Mouse (Mus musculus) kidney, embryonic 14.5 days (tissue): Measurements from ENCODE around the gene Ccdc89. TPM values are rescaled to one million over a fixed set of nuclear protein-coding genes. Genes with fewer than 3 reads are reported as not detected.

Experiments
- ATAC-seq: fragments of 200-750 bp; cut with Nextera tagmentation; 2 replicates; pipeline ENCODE4 v1.8.0; 2017; ENCODE audit warnings: moderate number of reproducible peaks, mild to moderate bottlenecking, moderate TSS enrichment, moderate library complexity; ENCODE audit not compliant: low FRiP score, low TSS enrichment
- H3K27ac ChIP-seq: fragments of 300-500 bp; sonication (generic); 2 replicates; pipeline ENCODE4 v1.5.1; 2014; ENCODE audit warnings: low read depth, mild to moderate bottlenecking, low read length, moderate library complexity, mixed read lengths
- H3K27me3 ChIP-seq: fragments of 300-500 bp; sonication (generic); 2 replicates; pipeline ENCODE4 v1.6.1; 2014; ENCODE audit warnings: mild to moderate bottlenecking, low read length; ENCODE audit not compliant: control insufficient read depth, insufficient read depth
- H3K36me3 ChIP-seq: fragments of 300-500 bp; sonication (generic); 2 replicates; pipeline ENCODE4 v1.6.1; 2014; ENCODE audit warnings: low read length, mixed read lengths; ENCODE audit not compliant: control insufficient read depth, insufficient read depth
- H3K4me1 ChIP-seq: fragments of 300-500 bp; sonication (generic); 2 replicates; pipeline ENCODE4 v1.6.1; 2014; ENCODE audit warnings: low read length, mixed read lengths; ENCODE audit not compliant: control insufficient read depth, insufficient read depth
- H3K4me2 ChIP-seq: fragments of 300-500 bp; sonication (generic); replicated peaks from 2 replicates; pipeline ENCODE4 v1.6.1; 2014; ENCODE audit warnings: low read depth, mild to moderate bottlenecking, low read length
- H3K4me3 ChIP-seq: fragments of 300-500 bp; sonication (generic); 2 replicates; pipeline ENCODE4 v1.5.1; 2014; ENCODE audit warnings: mild to moderate bottlenecking, low read length
- H3K9ac ChIP-seq: fragments of 300-500 bp; sonication (generic); 2 replicates; pipeline ENCODE4 v1.6.1; 2014; ENCODE audit warnings: low read depth, mild to moderate bottlenecking, low read length, moderate library complexity
- H3K9me3 ChIP-seq: fragments of 300-500 bp; sonication (generic); 2 replicates; pipeline ENCODE4 v1.6.1; 2016; ENCODE audit warnings: low read length; ENCODE audit not compliant: control insufficient read depth
- WGBS: fragments of 180-500 bp; shearing (Covaris S2); extraction: QIAGEN DNeasy Blood & Tissue Kit; methylation state at CpG from one replicate; pipeline ENCODE4 v1.1.7; 2014; 5-methylcytosine and 5-hydroxymethylcytosine counted together
- polyA plus RNA-seq: library from polyadenylated mRNA; unstranded; fragments of >200 nt; fragmentation: Nextera tagmentation; extraction: Ambion mirVana; gene quantifications from 2 replicates; pipeline ENCODE4 v1.2.1, GENCODE M21; 2014

Ccdc89 gene
- 1.8 and 2.4 TPM in 2 replicates for polyA plus RNA-seq

DNA sequence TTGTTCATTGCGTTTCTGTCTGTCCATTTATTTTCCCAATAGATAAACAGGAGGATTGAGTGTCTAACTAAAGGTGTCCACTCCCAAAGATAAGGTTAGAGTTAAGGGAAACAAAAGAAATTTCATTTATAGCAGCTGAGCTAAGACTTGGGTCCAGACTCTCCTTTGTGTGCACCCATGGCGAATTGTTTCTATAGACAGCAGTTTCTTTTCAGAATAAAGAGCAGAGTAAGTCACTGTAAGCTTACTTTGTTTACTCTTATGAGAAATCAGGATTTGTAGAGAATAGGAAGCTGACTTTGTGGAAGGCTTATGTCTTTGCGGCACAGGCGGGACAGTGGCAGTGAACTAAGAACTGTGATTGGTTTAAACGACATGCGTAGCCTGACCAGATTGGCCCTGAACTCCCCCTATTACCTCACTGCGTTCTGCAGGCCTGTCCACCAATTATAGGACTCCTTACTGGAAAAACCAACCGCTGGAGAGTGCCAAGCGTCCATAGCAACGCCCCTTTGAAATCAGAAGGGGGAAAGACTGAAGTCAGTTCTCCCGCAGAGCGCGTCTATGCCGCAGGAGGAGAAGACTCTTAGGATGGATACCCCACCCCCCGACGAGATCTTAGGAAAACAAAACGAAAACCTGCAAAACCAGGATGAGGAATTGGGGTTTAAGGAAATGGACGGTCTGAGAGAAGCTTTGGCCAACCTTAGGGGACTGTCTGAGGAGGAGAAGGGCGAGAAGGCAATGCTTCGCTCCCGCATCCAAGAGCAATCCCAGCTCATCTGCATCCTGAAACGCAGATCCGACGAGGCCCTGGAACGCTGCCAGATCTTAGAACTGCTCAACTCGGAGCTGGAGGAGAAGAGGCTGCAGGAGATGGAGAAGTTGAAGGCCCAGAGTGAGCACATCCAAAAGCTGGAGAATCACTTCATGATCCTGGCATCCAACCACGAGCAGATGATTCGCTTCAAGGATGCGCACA is at the start of gene Ccdc89:
Gene Ccdc89 (plus strand): TSS at position 558 of the 982 bp plus-strand sequence.
- WGBS, result 21% methylated on average over 29 of the region's 29 CpGs
- Histone ChIP-seq H3K9me3 (no peaks in the 10 kb centered on the region), H3K27me3 (no peaks in the 10 kb centered on the region), H3K9ac (peak within 1 kb of the TSS; percentile 38), H3K36me3 (no peaks in the 10 kb centered on the region), H3K4me2 (peak within 1 kb of the TSS; percentile 40), H3K27ac (no peak within 1 kb of the TSS), H3K4me3 (peak within 1 kb of the TSS; percentile 35), H3K4me1 (no peaks in the 10 kb centered on the region)
- peak; percentile 100 for ATAC-seq

DNA sequence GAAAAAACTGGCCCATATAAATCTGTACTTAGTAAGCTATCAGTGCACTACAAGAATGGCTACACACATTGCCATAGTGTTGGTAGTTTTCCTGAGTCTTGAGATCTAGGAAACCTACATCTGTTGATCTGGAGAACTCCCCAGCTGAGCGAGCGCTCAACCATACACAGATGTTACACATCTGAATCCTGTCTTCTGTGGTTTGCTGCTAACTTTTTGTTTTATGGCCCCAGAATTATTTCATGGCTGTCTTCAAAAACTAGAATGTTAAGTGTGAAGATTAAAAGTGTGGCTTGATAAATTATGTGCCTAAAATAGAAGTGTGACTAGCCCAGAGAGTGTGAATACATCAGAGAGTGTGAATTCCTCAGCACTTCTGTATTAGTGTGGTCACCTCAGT is 42.0 kb upstream of the Ccdc89 start:
- no peaks in the 10 kb centered on the region for H3K9me3 ChIP-seq
- H3K4me3 ChIP-seq, result no peak overlapping the region
- no peaks in the 10 kb centered on the region for H3K36me3 ChIP-seq
- H3K4me2 ChIP-seq, result no peak overlapping the region
- WGBS, result 75% methylated on average over 2 of the region's 2 CpGs
- no peak overlapping the region for H3K9ac ChIP-seq
- no peaks in the 10 kb centered on the region for H3K27me3 ChIP-seq
- no peaks in the 10 kb centered on the region; the same call in 1 of the 2 replicates for H3K4me1 ChIP-seq
- H3K27ac ChIP-seq, result no peak overlapping the region
- ATAC-seq, result no peak

GRCm38 (mm10) chr7:90386885-90387459 is 39.4 kb upstream of the Ccdc89 start:
- H3K4me1 ChIP-seq, result no peaks in the 10 kb centered on the region; the same call in 1 of the 2 replicates
- 19% methylated on average over 8 of the region's 8 CpGs for WGBS
- H3K36me3 ChIP-seq, result no peaks in the 10 kb centered on the region
- no peak overlapping the region for H3K4me2 ChIP-seq
- no peak overlapping the region for H3K27ac ChIP-seq
- no peak for ATAC-seq
- no peak overlapping the region for H3K4me3 ChIP-seq
- H3K9ac ChIP-seq, result no peak overlapping the region
- no peaks in the 10 kb centered on the region for H3K9me3 ChIP-seq
- H3K27me3 ChIP-seq, result no peaks in the 10 kb centered on the region

GRCm38 (mm10) chr7:90389765-90390164 is 36.6 kb upstream of the Ccdc89 start:
- H3K9me3 ChIP-seq, result no peaks in the 10 kb centered on the region
- H3K4me3 ChIP-seq, result no peak overlapping the region
- H3K4me1 ChIP-seq, result no peaks in the 10 kb centered on the region; the same call in 1 of the 2 replicates
- no peak overlapping the region for H3K9ac ChIP-seq
- no peak for ATAC-seq
- H3K4me2 ChIP-seq, result no peak overlapping the region
- no peak overlapping the region for H3K27ac ChIP-seq
- H3K27me3 ChIP-seq, result no peaks in the 10 kb centered on the region
- no peaks in the 10 kb centered on the region for H3K36me3 ChIP-seq
- WGBS, result 58% methylated on average over 3 of the region's 3 CpGs

DNA sequence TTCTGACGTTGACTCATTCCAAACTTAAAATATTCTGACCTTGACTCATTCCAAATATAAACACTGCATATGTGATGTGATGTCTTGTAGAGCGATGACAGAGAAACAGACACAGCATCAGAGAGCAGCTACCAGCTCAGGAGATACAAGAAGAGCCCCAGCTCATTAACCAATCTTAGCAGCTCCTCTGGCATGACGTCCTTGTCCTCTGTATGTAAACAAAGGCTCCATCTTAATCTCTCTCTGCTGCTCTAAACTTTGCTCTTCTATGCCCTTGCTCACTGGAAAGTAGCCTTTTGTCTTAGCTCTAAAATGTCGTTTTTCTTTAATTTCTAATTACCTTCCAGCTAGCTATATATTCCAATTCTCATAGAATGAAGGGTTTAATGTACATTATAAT is 31.3 kb upstream of the Ccdc89 start:
- no peak overlapping the region for H3K27ac ChIP-seq
- no peak overlapping the region for H3K9ac ChIP-seq
- no peaks in the 10 kb centered on the region for H3K4me1 ChIP-seq
- ATAC-seq, result no peak
- no peak overlapping the region for H3K4me3 ChIP-seq
- H3K27me3 ChIP-seq, result no peaks in the 10 kb centered on the region
- no peaks in the 10 kb centered on the region for H3K9me3 ChIP-seq
- H3K36me3 ChIP-seq, result no peaks in the 10 kb centered on the region
- WGBS, result 55% methylated on average over 4 of the region's 4 CpGs
- no peak overlapping the region for H3K4me2 ChIP-seq

GRCm38 (mm10) chr7:90395928-90396327 is 30.4 kb upstream of the Ccdc89 start:
- no peak overlapping the region for H3K4me2 ChIP-seq
- ATAC-seq, result no peak
- no peaks in the 10 kb centered on the region for H3K9me3 ChIP-seq
- no peak overlapping the region for H3K4me3 ChIP-seq
- no peaks in the 10 kb centered on the region for H3K4me1 ChIP-seq
- 69% methylated on average over 5 of the region's 5 CpGs for WGBS
- no peaks in the 10 kb centered on the region for H3K27me3 ChIP-seq
- H3K27ac ChIP-seq, result no peak overlapping the region
- no peak overlapping the region for H3K9ac ChIP-seq
- H3K36me3 ChIP-seq, result no peaks in the 10 kb centered on the region

DNA sequence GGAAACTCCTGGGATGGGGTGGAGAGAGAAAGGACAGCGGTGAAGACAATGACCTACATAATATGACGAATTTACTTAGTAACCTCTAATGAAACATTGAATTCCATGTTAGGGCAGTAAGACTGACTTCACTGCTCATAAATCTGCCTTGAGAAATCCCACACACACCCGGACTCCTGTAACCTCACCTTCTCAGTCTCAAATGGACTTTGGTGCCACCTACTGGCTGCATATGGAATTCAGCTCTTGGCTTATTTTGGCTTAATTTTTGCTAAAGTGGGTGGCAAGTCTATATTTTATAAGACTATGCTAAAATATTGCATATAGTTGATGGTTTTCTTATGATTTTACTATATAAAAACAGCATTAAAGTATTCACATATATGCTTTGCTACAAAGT is 16.4 kb upstream of the Ccdc89 start:
- H3K9me3 ChIP-seq, result no peaks in the 10 kb centered on the region
- 43% methylated on average over 3 of the region's 3 CpGs for WGBS
- H3K36me3 ChIP-seq, result no peaks in the 10 kb centered on the region
- H3K4me1 ChIP-seq, result no peaks in the 10 kb centered on the region
- no peaks in the 10 kb centered on the region for H3K27me3 ChIP-seq
- H3K4me3 ChIP-seq, result no peak overlapping the region
- H3K4me2 ChIP-seq, result no peak overlapping the region
- no peak overlapping the region for H3K27ac ChIP-seq
- no peak overlapping the region for H3K9ac ChIP-seq
- ATAC-seq, result no peak

GRCm38 (mm10) chr7:90427006-90427405 is 629 bp downstream of the Ccdc89 start:
- Histone ChIP-seq H3K4me1 (no peaks in the 10 kb centered on the region), H3K4me2 (peak overlapping the region; percentile 40), H3K27ac (no peak overlapping the region), H3K27me3 (no peaks in the 10 kb centered on the region), H3K9ac (peak overlapping the region; percentile 38), H3K9me3 (no peaks in the 10 kb centered on the region), H3K36me3 (no peaks in the 10 kb centered on the region), H3K4me3 (peak overlapping the region; percentile 35; the same call in 1 of the 2 replicates)
- 66% methylated on average over 9 of the region's 9 CpGs for whole genome bisulfite sequencing
- ATAC-seq, result no peak

- Histone ChIP-seq H3K4me2 (no peak overlapping the region), H3K36me3 (no peaks in the 10 kb centered on the region), H3K9me3 (no peaks in the 10 kb centered on the region)
Measured at GRCm38 (mm10) chr7:90432221-90432620, 5.8 kb downstream of the Ccdc89 start.

More at GRCm38 (mm10) chr7:90432221-90432620, 5.8 kb downstream of the Ccdc89 start:
- no peak overlapping the region for H3K4me3 ChIP-seq
- H3K4me1 ChIP-seq, result no peaks in the 10 kb centered on the region
- H3K9ac ChIP-seq, result no peak overlapping the region
- ATAC-seq, result no peak
- H3K27ac ChIP-seq, result no peak overlapping the region
- H3K27me3 ChIP-seq, result no peaks in the 10 kb centered on the region
